Mouse (Mus musculus) gastrocnemius, postnatal 4 days (tissue): ENCODE data around the gene Urgcp. TPM values are rescaled to one million over a fixed set of nuclear protein-coding genes. Genes with fewer than 3 reads are reported as not detected.

Source experiments
- DNase-seq, 2 experiments: peaks; one replicate each; pipeline ENCODE4 v3.0.0; 2021 to 2022; ENCODE audit warnings: low spot score in 2 of 2, mixed read lengths in 2 of 2
- total RNA-seq, 2 experiments: library from RNA; stranded (reverse); gene quantifications; 2 replicates each; pipeline ENCODE4 v1.2.3; 2021

Urgcp gene
- total RNA-seq, 2 experiments from 2014 or later: 40.0 to 40.8 TPM

GRCm38 (mm10) chr11:5788056-5789014 lies 26.2 kb upstream of the Urgcp start, which contains the start of gene Dbnl:
Gene Dbnl (plus strand): TSS chr11:5788488.
- peak; percentile 91 to 96 for DNase-seq

- DNase-seq: no peak
Observed at GRCm38 (mm10) chr11:5787671-5788055, 25.5 kb upstream of the Urgcp start.

GRCm38 (mm10) chr11:5785732-5786131 lies 23.6 kb upstream of the Urgcp start:
- no peak for DNase-seq

GRCm38 (mm10) chr11:5782199-5782944 lies 20.2 kb upstream of the Urgcp start:
- DNase-seq: no peak

GRCm38 (mm10) chr11:5780035-5780499 lies 17.9 kb upstream of the Urgcp start:
- DNase-seq: no peak

- DNase-seq: no peak
Observed at GRCm38 (mm10) chr11:5778481-5778880, 16.3 kb upstream of the Urgcp start.

GRCm38 (mm10) chr11:5766019-5766418 lies 3.8 kb upstream of the Urgcp start:
- DNase-seq: no peak

- no peak for DNase-seq
Observed at GRCm38 (mm10) chr11:5762633-5762982, 432 bp upstream of the Urgcp start.

- DNase-seq: no peak
Observed at GRCm38 (mm10) chr11:5753755-5754154, 8.4 kb downstream of the Urgcp start.

- no peak for DNase-seq
Observed at GRCm38 (mm10) chr11:5744951-5745350, 17.2 kb downstream of the Urgcp start.

- no peak for DNase-seq
Observed at GRCm38 (mm10) chr11:5742106-5742505, 20.1 kb downstream of the Urgcp start.

GRCm38 (mm10) chr11:5740965-5741627 lies 21.1 kb downstream of the Urgcp start:
- peak; percentile 65 to 80 for DNase-seq

- DNase-seq: no peak
Observed at GRCm38 (mm10) chr11:5740599-5740964, 21.6 kb downstream of the Urgcp start.

- DNase-seq: no peak
Observed at GRCm38 (mm10) chr11:5739846-5740245, 22.3 kb downstream of the Urgcp start.

GRCm38 (mm10) chr11:5738888-5739632 lies 23.1 kb downstream of the Urgcp start:
- DNase-seq: no peak

- no peak for DNase-seq
Observed at GRCm38 (mm10) chr11:5737137-5737536, 25.0 kb downstream of the Urgcp start.

- DNase-seq: no peak
Observed at GRCm38 (mm10) chr11:5734323-5734722, 27.9 kb downstream of the Urgcp start.

- DNase-seq: no peak
Observed at GRCm38 (mm10) chr11:5732401-5732800, 29.8 kb downstream of the Urgcp start.

- no peak for DNase-seq
Observed at GRCm38 (mm10) chr11:5729582-5729981, 32.6 kb downstream of the Urgcp start.

GRCm38 (mm10) chr11:5718611-5719354 lies 43.4 kb downstream of the Urgcp start:
- no peak for DNase-seq
